Mouse (Mus musculus) limb, embryonic 14.5 days (tissue): Measurements from ENCODE around the gene Gm13278. TPM values are rescaled to one million over a fixed set of nuclear protein-coding genes. Genes with fewer than 3 reads are reported as not detected.
"Not testable (repeated sequence)": the region's sequence is repeated elsewhere in the genome, so short reads cannot be mapped to it uniquely, and the experiment has no call there.

ENCODE experiments used
- ATAC-seq: fragments of 200-750 bp; cut with Nextera tagmentation; 2 replicates; pipeline ENCODE4 v1.8.0; 2017; ENCODE audit warnings: low read depth, moderate number of reproducible peaks, moderate TSS enrichment; ENCODE audit not compliant: low FRiP score
- DNase-seq: peaks from one replicate; pipeline ENCODE4 v3.0.0-alpha.2; 2015; ENCODE audit warnings: low spot score
- H3K27ac ChIP-seq: fragments of 300-500 bp; sonication (generic); replicated peaks from 2 replicates; pipeline ENCODE4 v1.5.1; 2014; ENCODE audit warnings: low read depth, mild to moderate bottlenecking, low read length, moderate library complexity, mixed read lengths
- H3K27me3 ChIP-seq: fragments of 300-500 bp; sonication (generic); 2 replicates; pipeline ENCODE4 v1.6.1; 2014; ENCODE audit warnings: low read length, mixed read lengths; ENCODE audit not compliant: control insufficient read depth, insufficient read depth
- H3K36me3 ChIP-seq: fragments of 300-500 bp; sonication (generic); 2 replicates; pipeline ENCODE4 v1.6.1; 2014; ENCODE audit warnings: mild to moderate bottlenecking, low read length, moderate library complexity, mixed read lengths; ENCODE audit not compliant: control insufficient read depth, insufficient read depth
- H3K4me1 ChIP-seq: fragments of 300-500 bp; sonication (generic); 2 replicates; pipeline ENCODE4 v1.6.1; 2014; ENCODE audit warnings: antibody characterized with exemption, low read length, mixed read lengths; ENCODE audit not compliant: control insufficient read depth, insufficient read depth
- H3K4me2 ChIP-seq: fragments of 300-500 bp; sonication (generic); replicated peaks from 2 replicates; pipeline ENCODE4 v1.6.1; 2014; ENCODE audit warnings: low read depth, mild to moderate bottlenecking, low read length, moderate library complexity; ENCODE audit not compliant: severe bottlenecking
- H3K4me3 ChIP-seq: fragments of 300-500 bp; sonication (generic); replicated peaks from 2 replicates; pipeline ENCODE4 v1.5.1; 2014; ENCODE audit warnings: low read length
- H3K9ac ChIP-seq: fragments of 300-500 bp; sonication (generic); 2 replicates; pipeline ENCODE4 v1.6.1; 2014; ENCODE audit warnings: mild to moderate bottlenecking, low read depth, low read length, moderate library complexity; ENCODE audit not compliant: severe bottlenecking
- H3K9me3 ChIP-seq: fragments of 300-500 bp; sonication (generic); 2 replicates; pipeline ENCODE4 v1.6.1; 2016; ENCODE audit warnings: low read length; ENCODE audit not compliant: control insufficient read depth
- POLR2A ChIP-seq: fragments of 200-500 bp; IDR thresholded peaks from 2 replicates; pipeline ENCODE4 v1.8.0; 2012; ENCODE audit warnings: inconsistent platforms, mild to moderate bottlenecking, moderate library complexity, borderline replicate concordance; ENCODE audit not compliant: insufficient read depth, insufficient read length; ENCODE audit errors: extremely low read depth
- WGBS: fragments of 180-500 bp; shearing (Covaris S2); extraction: QIAGEN DNeasy Blood & Tissue Kit; methylation state at CpG from one replicate; pipeline ENCODE4 v1.1.7; 2014; 5-methylcytosine and 5-hydroxymethylcytosine counted together
- polyA plus RNA-seq, 2 experiments: library from polyadenylated mRNA; depleted of rRNA in 1 of 2; stranded (reverse) in 1 of 2; unstranded in 1 of 2; fragments of >200 nt; fragmentation: Nextera tagmentation in 1 of 2; extraction: Ambion mirVana in 1 of 2; gene quantifications; 2 replicates each; pipeline versions ENCODE4 v1.2.1 to v1.2.3; 2012 to 2014

Gene Gm13278
- polyA plus RNA-seq, 2 experiments, result not detected

GRCm38 (mm10) chr4:88815928-88816327, 24.6 kb downstream of the Gm13278 start, which contains the start of gene Ifna7:
Gene Ifna7 (plus strand): TSS chr4:88816228.
- H3K4me1 ChIP-seq, result no peaks in the 10 kb centered on the region
- TF ChIP-seq POLR2A, result no peak
- H3K4me3 ChIP-seq, result no peak within 1 kb of the TSS
- whole genome bisulfite sequencing, result 59% methylated on average over 3 of the region's 3 CpGs
- no peak within 1 kb of the TSS for H3K9ac ChIP-seq
- no peak within 1 kb of the TSS for H3K27ac ChIP-seq
- ATAC-seq (no peak), DNase-seq (no peak)
- no peak within 1 kb of the TSS for H3K4me2 ChIP-seq
- no peaks in the 10 kb centered on the region for H3K36me3 ChIP-seq
- no peaks in the 10 kb centered on the region for H3K27me3 ChIP-seq
- H3K9me3 ChIP-seq, result no peaks in the 10 kb centered on the region

GRCm38 (mm10) chr4:88819659-88820058, 28.3 kb downstream of the Gm13278 start, which contains the start of gene Ifna11:
Gene Ifna11 (plus strand): TSS chr4:88819959.
- H3K27me3 ChIP-seq, result no peaks in the 10 kb centered on the region
- no peak within 1 kb of the TSS for H3K4me3 ChIP-seq
- no peak for TF ChIP-seq POLR2A
- WGBS, result 75% methylated on average over 1 of the region's 1 CpGs
- H3K4me2 ChIP-seq, result no peak within 1 kb of the TSS
- DNase-seq (no peak), ATAC-seq (no peak)
- H3K27ac ChIP-seq, result no peak within 1 kb of the TSS
- no peaks in the 10 kb centered on the region for H3K4me1 ChIP-seq
- H3K9me3 ChIP-seq, result no peaks in the 10 kb centered on the region
- H3K9ac ChIP-seq, result no peak within 1 kb of the TSS
- H3K36me3 ChIP-seq, result no peaks in the 10 kb centered on the region

- DNase-seq, result peak; percentile 11
- H3K4me1 ChIP-seq, result no peaks in the 10 kb centered on the region
- TF ChIP-seq POLR2A, result no peak
- H3K27ac ChIP-seq, result no peak overlapping the region
- no peak overlapping the region for H3K4me2 ChIP-seq
- no peaks in the 10 kb centered on the region for H3K36me3 ChIP-seq
- H3K4me3 ChIP-seq, result no peak overlapping the region
- H3K9ac ChIP-seq, result no peak overlapping the region
- H3K27me3 ChIP-seq, result no peaks in the 10 kb centered on the region
- H3K9me3 ChIP-seq, result no peaks in the 10 kb centered on the region
- 23% methylated on average over 4 of the region's 4 CpGs for WGBS
- ATAC-seq, result no peak
Observed at GRCm38 (mm10) chr4:88822995-88823394, 31.6 kb downstream of the Gm13278 start.

GRCm38 (mm10) chr4:88827116-88827515, 35.8 kb downstream of the Gm13278 start, which contains the start of gene Ifna6:
Gene Ifna6 (plus strand): TSS chr4:88827416.
- not testable (repeated sequence) for H3K4me2 ChIP-seq, H3K4me1 ChIP-seq, H3K27me3 ChIP-seq, DNase-seq, H3K36me3 ChIP-seq, ATAC-seq, H3K9ac ChIP-seq, H3K9me3 ChIP-seq, H3K27ac ChIP-seq, H3K4me3 ChIP-seq

- DNase-seq (peak; percentile 21), ATAC-seq (no peak)
- WGBS, result 24% methylated on average over 4 of the region's 4 CpGs
- H3K9me3 ChIP-seq, result no peaks in the 10 kb centered on the region
- no peaks in the 10 kb centered on the region for H3K4me1 ChIP-seq
- H3K36me3 ChIP-seq, result no peaks in the 10 kb centered on the region
- H3K4me2 ChIP-seq, result no peak overlapping the region
- no peaks in the 10 kb centered on the region for H3K27me3 ChIP-seq
- no peak overlapping the region for H3K9ac ChIP-seq
- TF ChIP-seq POLR2A, result no peak
- no peak overlapping the region for H3K4me3 ChIP-seq
- H3K27ac ChIP-seq, result no peak overlapping the region
Observed at GRCm38 (mm10) chr4:88830523-88830922, 39.2 kb downstream of the Gm13278 start.

DNA sequence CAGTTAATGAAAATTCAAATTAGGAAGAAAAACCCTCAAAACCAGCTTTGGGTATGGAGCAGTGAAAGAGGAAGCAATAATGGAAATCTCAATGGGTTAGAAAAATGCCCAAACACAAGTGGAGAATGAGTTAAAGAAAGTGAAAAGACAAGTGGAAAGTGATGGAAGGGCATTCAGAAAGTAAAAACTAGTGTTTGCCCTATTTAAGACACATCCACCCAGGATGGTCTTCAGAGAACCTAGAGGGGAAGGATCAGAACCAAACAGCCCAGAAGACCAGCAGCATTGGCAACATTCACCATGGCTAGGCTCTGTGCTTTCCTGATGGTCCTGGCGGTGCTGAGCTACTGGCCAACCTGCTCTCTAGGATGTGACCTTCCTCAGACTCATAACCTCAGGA, 43.9 kb downstream of the Gm13278 start, which contains the start of gene Ifna5:
Gene Ifna5, plus strand, starts transcription at position 301 of the 400 bp plus-strand sequence.
- H3K27me3 ChIP-seq, H3K27ac ChIP-seq, H3K9ac ChIP-seq, H3K4me1 ChIP-seq, H3K4me3 ChIP-seq, H3K4me2 ChIP-seq, H3K36me3 ChIP-seq, DNase-seq, H3K9me3 ChIP-seq, ATAC-seq: not testable (repeated sequence)
- 63% methylated on average over 1 of the region's 1 CpGs for WGBS
